Mouse (Mus musculus) liver, embryonic 14.5 days (tissue): Measurements from ENCODE around the gene Btbd9.

Experiments
- CTCF ChIP-seq: IDR thresholded peaks from 2 replicates; pipeline ENCODE4 v1.5.1; 2016; ENCODE audit warnings: antibody characterized with exemption, low read depth, control low read depth
- EP300 ChIP-seq: IDR thresholded peaks from 2 replicates; pipeline ENCODE4 v1.6.1; 2016; ENCODE audit warnings: antibody characterized with exemption, low read depth

- TF ChIP-seq CTCF (no peak), EP300 (no peak)
Observed at GRCm38 (mm10) chr17:30308317-30308716, 268.0 kb downstream of the Btbd9 start.
